Mouse (Mus musculus) embryonic facial prominence, embryonic 11.5 days (tissue): Measurements from ENCODE around the gene Th. TPM values are rescaled to one million over a fixed set of nuclear protein-coding genes. Genes with fewer than 3 reads are reported as not detected.
A peak's percentile ranks its signal among the peaks of the same experiment; 100 is the strongest.

ENCODE experiments used
- ATAC-seq: fragments of 200-750 bp; cut with Nextera tagmentation; replicated peaks from 2 replicates; pipeline ENCODE4 v1.8.0; 2017; ENCODE audit warnings: low read depth; ENCODE audit not compliant: insufficient number of reproducible peaks, low FRiP score, low TSS enrichment
- DNase-seq: peaks from one replicate; pipeline ENCODE4 v3.0.0-alpha.2; 2015; ENCODE audit warnings: low spot score
- H3K27ac ChIP-seq: fragments of 300-500 bp; sonication (generic); replicated peaks from 2 replicates; pipeline ENCODE4 v1.5.1; 2014; ENCODE audit warnings: mild to moderate bottlenecking, low read depth, low read length, control low read depth
- H3K27me3 ChIP-seq: fragments of 300-500 bp; sonication (generic); 2 replicates; pipeline ENCODE4 v1.6.1; 2014; ENCODE audit warnings: mild to moderate bottlenecking, low read length, moderate library complexity, mixed read lengths; ENCODE audit not compliant: control insufficient read depth, insufficient read depth
- H3K36me3 ChIP-seq: fragments of 300-500 bp; sonication (generic); replicated peaks from 2 replicates; pipeline ENCODE4 v1.6.1; 2014; ENCODE audit warnings: low read depth, mild to moderate bottlenecking, low read length, moderate library complexity, mixed read lengths; ENCODE audit not compliant: control insufficient read depth, insufficient read depth
- H3K4me1 ChIP-seq: fragments of 300-500 bp; sonication (generic); 2 replicates; pipeline ENCODE4 v1.6.1; 2014; ENCODE audit warnings: low read length, mixed read lengths; ENCODE audit not compliant: control insufficient read depth, insufficient read depth
- H3K4me2 ChIP-seq: fragments of 300-500 bp; sonication (generic); 2 replicates; pipeline ENCODE4 v1.6.1; 2014; ENCODE audit warnings: low read depth, mild to moderate bottlenecking, control low read depth, low read length, moderate library complexity
- H3K4me3 ChIP-seq: fragments of 300-500 bp; sonication (generic); 2 replicates; pipeline ENCODE4 v1.5.1; 2014; ENCODE audit warnings: low read depth, low read length, control low read depth
- H3K9ac ChIP-seq: fragments of 300-500 bp; sonication (generic); replicated peaks from 2 replicates; pipeline ENCODE4 v1.6.1; 2014; ENCODE audit warnings: mild to moderate bottlenecking, control low read depth, low read length
- H3K9me3 ChIP-seq: fragments of 300-500 bp; sonication (generic); replicated peaks from 2 replicates; pipeline ENCODE4 v1.6.1; 2016; ENCODE audit warnings: mild to moderate bottlenecking, low read length, inconsistent platforms, mixed read lengths; ENCODE audit not compliant: control insufficient read depth
- WGBS: fragments of 180-500 bp; shearing (Covaris S2); extraction: QIAGEN DNeasy Blood & Tissue Kit; methylation state at CpG from one replicate; pipeline ENCODE4 v1.1.7; 2014; 5-methylcytosine and 5-hydroxymethylcytosine counted together
- polyA plus RNA-seq: library from polyadenylated mRNA; unstranded; fragments of >200 nt; fragmentation: Nextera tagmentation; extraction: Ambion mirVana; gene quantifications from 2 replicates; pipeline ENCODE4 v1.2.1, GENCODE M21; 2014

Gene Th
- polyA plus RNA-seq, 1 experiment from 2014 or later = 2.8 TPM

DNA sequence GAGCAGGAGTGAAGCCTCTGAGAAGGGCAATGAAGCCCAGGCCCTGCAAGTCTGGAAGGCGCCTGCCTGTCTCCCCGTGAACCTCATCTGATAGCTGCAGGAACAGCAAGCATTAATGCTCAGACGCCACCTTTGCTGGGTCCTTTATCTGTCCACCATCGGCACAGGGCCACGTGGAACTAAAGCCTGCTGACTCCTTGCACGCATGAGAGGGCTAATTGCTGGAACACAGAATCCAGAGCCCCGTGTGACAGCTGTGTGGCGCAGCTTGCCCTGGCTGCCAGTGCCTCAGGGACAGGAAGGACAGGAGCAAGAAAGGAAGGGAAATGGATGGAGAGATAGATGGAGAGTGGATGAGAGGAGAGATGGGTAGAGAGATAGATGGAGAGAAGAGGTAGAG, 14.8 kb downstream of the Th start:
- no peak overlapping the region for H3K9ac ChIP-seq
- H3K36me3 ChIP-seq = no peaks in the 10 kb centered on the region
- no peak overlapping the region for H3K4me3 ChIP-seq
- DNase-seq (no peak), ATAC-seq (no peak)
- H3K9me3 ChIP-seq = no peaks in the 10 kb centered on the region
- H3K27ac ChIP-seq = no peak overlapping the region
- 48% methylated on average over 8 of the region's 8 CpGs for WGBS
- no peaks in the 10 kb centered on the region for H3K4me1 ChIP-seq
- H3K27me3 ChIP-seq = no peaks in the 10 kb centered on the region
- no peak overlapping the region for H3K4me2 ChIP-seq

DNA sequence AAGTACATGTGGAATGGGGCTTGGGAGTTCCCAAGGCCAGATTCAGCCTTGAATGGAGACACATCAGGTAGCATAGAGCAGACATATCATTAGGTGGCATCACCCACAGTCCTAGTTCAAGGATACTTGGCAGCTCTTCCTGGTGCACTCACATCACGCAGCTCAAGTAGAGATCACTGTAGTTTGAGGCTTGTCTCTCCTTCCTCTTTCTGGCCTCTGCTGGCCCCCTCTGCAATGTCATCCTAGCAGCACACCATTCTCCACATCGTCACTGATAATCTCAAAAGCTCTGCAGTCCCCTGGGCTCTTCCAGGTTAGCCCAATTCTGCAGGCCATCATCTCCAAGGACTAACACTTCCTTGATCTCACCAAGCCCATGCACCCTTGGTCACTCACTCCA, 19.2 kb downstream of the Th start:
- no peak overlapping the region for H3K9ac ChIP-seq
- 88% methylated on average over 2 of the region's 2 CpGs for WGBS
- no peak overlapping the region for H3K4me2 ChIP-seq
- ATAC-seq = no peak
- H3K27me3 ChIP-seq = no peaks in the 10 kb centered on the region
- H3K4me1 ChIP-seq = no peaks in the 10 kb centered on the region
- H3K4me3 ChIP-seq = no peak overlapping the region
- no peaks in the 10 kb centered on the region for H3K36me3 ChIP-seq
- no peak overlapping the region for H3K27ac ChIP-seq
- no peaks in the 10 kb centered on the region for H3K9me3 ChIP-seq
- no peak for DNase-seq

DNA sequence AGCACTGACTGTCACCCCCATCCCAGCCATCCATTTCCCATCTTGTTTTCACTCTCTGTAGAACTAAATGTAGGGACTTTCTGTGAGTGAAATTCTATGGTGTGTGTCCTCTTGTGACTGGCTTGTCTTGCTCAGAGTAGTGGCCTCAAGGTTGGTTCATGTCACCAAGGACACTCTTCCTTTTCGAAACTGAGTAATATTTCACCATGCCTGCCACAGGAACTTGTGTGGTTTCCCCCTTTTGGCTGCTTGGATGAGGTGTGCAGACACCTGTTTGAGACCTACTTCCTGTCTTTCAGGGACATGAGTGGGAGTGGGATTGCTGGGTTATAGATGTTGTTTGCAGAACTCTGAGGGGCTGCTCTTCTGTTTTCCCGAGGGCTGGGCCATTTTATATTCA, 20.8 kb downstream of the Th start:
- H3K4me2 ChIP-seq = no peak overlapping the region

DNA sequence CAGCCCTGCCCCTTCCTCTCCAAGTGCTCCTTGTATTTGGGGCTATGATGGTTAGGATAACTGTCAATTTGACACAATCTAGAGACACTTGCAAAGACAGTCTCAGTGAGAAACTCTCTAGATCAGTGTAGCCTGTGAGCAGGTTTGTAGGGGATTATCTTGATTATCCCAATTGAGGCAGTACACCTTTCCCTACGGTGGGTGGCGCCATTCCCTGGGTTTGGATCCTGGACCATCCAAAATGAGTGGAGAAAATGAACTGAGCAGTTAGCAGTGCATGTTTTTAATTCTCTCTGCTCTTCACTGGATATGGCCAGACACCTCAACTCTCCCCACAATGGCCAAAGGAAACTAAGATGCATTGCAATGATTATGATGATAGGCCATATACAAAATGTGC, 21.3 kb downstream of the Th start:
- no peak overlapping the region for H3K4me2 ChIP-seq
- no peak for DNase-seq
- WGBS = 57% methylated on average over 2 of the region's 2 CpGs

More for the DNA sequence above, 20.8 kb downstream of the Th start:
- Histone ChIP-seq H3K36me3 (no peaks in the 10 kb centered on the region), H3K9ac (no peak overlapping the region), H3K4me1 (no peaks in the 10 kb centered on the region), H3K9me3 (no peaks in the 10 kb centered on the region), H3K4me3 (no peak overlapping the region), H3K27me3 (no peaks in the 10 kb centered on the region), H3K27ac (no peak overlapping the region)
- 81% methylated on average over 2 of the region's 2 CpGs for WGBS
- DNase-seq = no peak
- no peak for ATAC-seq

DNA sequence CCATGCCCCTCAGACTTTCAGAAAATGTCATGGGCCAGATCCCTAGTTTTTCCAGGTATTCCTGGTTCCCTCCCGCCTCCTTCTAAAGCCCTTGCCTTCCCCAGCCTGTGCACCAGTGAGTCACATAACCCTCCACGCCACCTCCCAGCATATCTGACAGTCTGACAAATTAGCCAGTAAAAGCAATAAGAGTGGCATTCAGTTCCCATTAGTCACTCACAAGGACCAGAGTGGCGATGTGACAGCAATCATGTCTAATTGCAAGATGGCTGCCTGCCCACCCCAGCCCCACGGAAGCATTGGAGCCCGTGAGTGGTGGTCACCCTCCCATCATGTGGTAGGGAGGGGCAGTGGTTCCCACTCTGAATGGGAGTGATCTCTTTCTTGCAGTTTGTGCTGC, 25.3 kb downstream of the Th start:
- H3K27me3 ChIP-seq = no peaks in the 10 kb centered on the region
- H3K4me3 ChIP-seq = no peak overlapping the region
- 60% methylated on average over 5 of the region's 5 CpGs for WGBS
- no peak overlapping the region for H3K27ac ChIP-seq
- no peak for DNase-seq
- no peak overlapping the region for H3K9ac ChIP-seq
- H3K4me2 ChIP-seq = no peak overlapping the region
- ATAC-seq = no peak
- H3K9me3 ChIP-seq = no peaks in the 10 kb centered on the region
- H3K4me1 ChIP-seq = no peaks in the 10 kb centered on the region; the same call in 1 of the 2 replicates
- no peaks in the 10 kb centered on the region for H3K36me3 ChIP-seq

More for the DNA sequence above, 21.3 kb downstream of the Th start:
- no peaks in the 10 kb centered on the region for H3K36me3 ChIP-seq
- no peak overlapping the region for H3K4me3 ChIP-seq
- no peaks in the 10 kb centered on the region for H3K9me3 ChIP-seq
- ATAC-seq = no peak
- no peak overlapping the region for H3K9ac ChIP-seq
- H3K27ac ChIP-seq = no peak overlapping the region
- H3K4me1 ChIP-seq = no peaks in the 10 kb centered on the region
- no peaks in the 10 kb centered on the region for H3K27me3 ChIP-seq

DNA sequence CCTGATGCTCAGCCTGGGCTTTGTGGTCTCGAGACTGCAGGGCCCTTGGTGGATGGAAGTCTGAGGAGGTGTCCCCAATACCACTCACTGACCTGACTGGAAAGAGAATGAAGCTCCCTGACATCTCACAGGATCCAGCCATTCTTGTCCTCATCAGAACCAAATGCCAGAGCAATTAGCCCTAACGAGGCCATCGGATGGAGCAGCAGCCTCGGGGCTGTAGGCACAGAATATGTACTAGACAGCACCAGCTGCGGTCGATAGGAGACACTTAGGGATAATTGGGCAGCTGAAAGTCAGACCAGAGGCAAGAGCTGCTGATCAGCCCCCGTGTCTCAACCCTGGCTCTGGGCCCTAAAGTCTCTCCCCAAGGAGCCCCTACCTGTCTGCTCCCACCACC, 26.6 kb downstream of the Th start:
- no peak for DNase-seq
- H3K27ac ChIP-seq = no peak overlapping the region
- no peak overlapping the region for H3K9ac ChIP-seq
- H3K36me3 ChIP-seq = no peaks in the 10 kb centered on the region
- 31% methylated on average over 7 of the region's 7 CpGs for WGBS
- no peaks in the 10 kb centered on the region; the same call in 1 of the 2 replicates for H3K4me1 ChIP-seq
- H3K27me3 ChIP-seq = no peaks in the 10 kb centered on the region
- no peaks in the 10 kb centered on the region for H3K9me3 ChIP-seq
- no peak overlapping the region for H3K4me3 ChIP-seq
- ATAC-seq = no peak
- no peak overlapping the region for H3K4me2 ChIP-seq

DNA sequence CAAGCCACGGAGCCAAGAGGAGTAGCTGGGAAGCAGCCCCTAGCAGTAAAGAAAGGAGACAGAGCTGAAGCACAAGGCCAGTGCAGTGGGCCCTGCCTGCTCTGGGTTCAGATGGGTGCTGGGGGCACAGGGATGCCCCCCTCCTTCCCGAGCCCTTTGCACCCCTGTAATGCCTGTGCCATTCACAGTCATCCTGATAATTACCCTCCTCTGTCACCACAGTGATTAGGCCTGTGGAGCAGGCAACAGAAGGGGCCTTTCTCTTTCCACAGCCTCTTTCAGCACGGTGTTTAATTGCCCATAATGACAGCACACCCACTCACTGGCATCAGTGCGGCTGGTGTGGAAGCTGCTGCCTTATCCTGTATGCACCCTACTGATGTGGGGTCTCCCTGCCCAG, 28.0 kb downstream of the Th start:
- no peaks in the 10 kb centered on the region for H3K27me3 ChIP-seq
- H3K36me3 ChIP-seq = no peaks in the 10 kb centered on the region
- 26% methylated on average over 4 of the region's 4 CpGs for WGBS
- H3K4me1 ChIP-seq = no peaks in the 10 kb centered on the region; the same call in 1 of the 2 replicates
- ATAC-seq = peak; percentile 36; the same call in 1 of the 2 replicates
- no peak for DNase-seq
- H3K9ac ChIP-seq = no peak overlapping the region
- H3K4me2 ChIP-seq = no peak overlapping the region
- no peak overlapping the region for H3K4me3 ChIP-seq
- no peaks in the 10 kb centered on the region for H3K9me3 ChIP-seq
- 0 out of 2 replicates have a peak overlapping the region, but pooled peaks have one; percentile 3 for H3K27ac ChIP-seq

DNA sequence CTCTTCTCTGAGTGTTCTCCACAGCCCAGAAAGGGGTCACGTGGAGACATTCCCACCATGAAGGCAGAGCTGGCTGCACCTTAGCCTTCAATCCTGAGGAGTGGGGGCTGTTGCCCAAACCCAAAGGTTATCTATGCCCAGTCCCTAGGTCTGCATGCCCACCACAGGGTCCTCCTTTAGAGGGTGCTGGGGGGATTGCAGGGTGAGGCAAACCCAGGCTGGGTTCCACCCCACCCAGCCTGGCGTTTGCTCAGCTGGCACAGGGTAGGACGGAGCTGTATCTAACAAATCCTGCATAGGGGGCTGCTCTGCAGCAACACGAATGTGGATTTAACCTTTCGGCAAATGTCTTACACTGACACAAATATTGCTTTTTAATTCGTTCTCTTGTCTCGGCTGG, 29.2 kb downstream of the Th start:
- H3K36me3 ChIP-seq = no peaks in the 10 kb centered on the region
- no peak overlapping the region for H3K27ac ChIP-seq
- no peak overlapping the region for H3K4me3 ChIP-seq
- WGBS = 57% methylated on average over 7 of the region's 7 CpGs
- H3K4me2 ChIP-seq = no peak overlapping the region
- ATAC-seq (no peak), DNase-seq (no peak)
- H3K27me3 ChIP-seq = no peaks in the 10 kb centered on the region
- H3K9ac ChIP-seq = no peak overlapping the region
- no peaks in the 10 kb centered on the region; the same call in 1 of the 2 replicates for H3K4me1 ChIP-seq
- H3K9me3 ChIP-seq = no peaks in the 10 kb centered on the region
